9 mouse cellular contexts compared by ENCODE assay signal in the genomic region with DNA sequence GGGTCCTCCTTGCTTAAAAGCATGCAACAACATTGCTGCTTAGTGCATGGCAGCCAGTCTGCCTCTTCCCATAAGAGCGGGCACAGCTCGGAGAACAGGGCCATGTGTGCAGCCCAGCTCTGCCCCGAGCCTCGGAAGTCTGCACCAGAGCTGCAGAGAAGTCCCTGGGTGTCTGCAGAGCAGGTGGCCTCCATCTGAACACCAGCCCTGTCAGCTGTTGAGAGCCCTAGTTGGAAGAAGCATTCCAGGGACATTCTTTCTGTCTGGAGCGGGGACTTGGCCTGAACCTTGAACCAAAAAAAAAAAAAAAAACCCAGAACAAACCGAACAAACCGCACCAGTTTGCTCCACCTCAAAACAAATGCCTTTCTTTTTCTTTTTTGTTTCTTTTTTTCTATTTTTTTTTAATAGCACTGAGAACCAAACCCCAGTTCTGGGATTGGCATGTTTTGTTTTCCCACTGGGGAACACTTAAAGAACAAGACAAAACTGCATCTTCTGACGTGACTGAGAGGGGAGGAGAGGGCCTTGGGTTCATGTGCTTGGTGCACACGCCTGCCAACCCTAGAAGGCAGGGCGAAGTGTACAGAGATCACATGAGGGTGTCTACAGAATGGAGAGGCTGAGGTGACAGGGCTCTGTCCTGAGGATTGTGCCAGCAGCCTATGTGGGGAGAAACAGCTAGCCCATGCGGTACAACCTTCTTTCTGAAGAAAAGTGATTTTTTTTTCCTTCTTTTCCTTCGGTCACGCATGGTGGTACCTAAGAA.
DNase-seq lines count a peak whose midpoint lies in the region; ATAC-seq and TF ChIP-seq lines count a peak whose summit lies in the region.
"Had no signal": no experiment of that assay in that cellular context is flagged by ENCODE, and none has a peak within 500 bp of the region (broad histone marks: within the 10 kb centered on the region; RNA-seq: fewer than 3 reads in every experiment).

No protein-coding gene starts in this region.

- H3K4me1 ChIP-seq in heart, embryonic 16.5 days (ENCODE audit: control insufficient read depth, insufficient read depth, low read length): peaks cover 13% of the 10 kb centered on the region
- peaks cover 13% of the 10 kb centered on the region for H3K4me1 ChIP-seq in testis, adult 2 months (ENCODE audit: control insufficient read depth, insufficient read depth, low read length)
- H3K4me1 ChIP-seq: midbrain, embryonic 13.5 days had no signal

- H3K27ac ChIP-seq in heart, embryonic 16.5 days (ENCODE audit: low read length): peak overlapping the region; percentile 61
- peak overlapping the region; percentile 81 for H3K27ac ChIP-seq in testis, adult 2 months (ENCODE audit: control insufficient read depth, insufficient read depth, low read depth, low read length)
- H3K27ac ChIP-seq: midbrain, embryonic 13.5 days had no signal

- H3K4me2 ChIP-seq in heart, embryonic 16.5 days (ENCODE audit: low read depth, low read length): peak overlapping the region; percentile 19; the same call in 1 of the 2 replicates
- H3K4me2 ChIP-seq: midbrain, embryonic 13.5 days had no signal

- H3K9ac ChIP-seq in heart, embryonic 16.5 days (ENCODE audit: low read length): no peak overlapping the region
- H3K9ac ChIP-seq: midbrain, embryonic 13.5 days had no signal

- no peak overlapping the region for H3K4me3 ChIP-seq in heart, embryonic 16.5 days (ENCODE audit: low read length)
- H3K4me3 ChIP-seq in testis, adult 2 months (ENCODE audit: control insufficient read depth, low read depth, low read length): peak overlapping the region; percentile 55
- H3K4me3 ChIP-seq: midbrain, embryonic 13.5 days had no signal

- H3K27me3 ChIP-seq in heart, embryonic 16.5 days (ENCODE audit: control insufficient read depth, insufficient read depth, low read length): no peaks in the 10 kb centered on the region
- H3K27me3 ChIP-seq in testis, adult 2 months (ENCODE audit: control insufficient read depth, insufficient read depth, low read length): no peaks in the 10 kb centered on the region
- H3K27me3 ChIP-seq: midbrain, embryonic 13.5 days had no signal

- TF ChIP-seq POLR2A in testis, adult 2 months (IDR thresholded peaks at IDR 0.05; ENCODE audit: control insufficient read depth, low read depth, low read length): no peak

- peak; percentile 79 for ATAC-seq in heart, embryonic 16.5 days (replicated peaks; ENCODE audit: extremely low read depth, insufficient read depth, low FRiP score)
- ATAC-seq: midbrain, embryonic 13.5 days had no signal

- no peak for TF ChIP-seq CTCF in testis, adult 2 months (IDR thresholded peaks at IDR 0.05; ENCODE audit: control insufficient read depth, insufficient read depth, insufficient replicate concordance, low read depth, low read length)

- peak; percentile 17 for DNase-seq in layer of hippocampus, adult 9-11 months
- DNase-seq in layer of hippocampus, adult 9-10 months (ENCODE audit: low spot score): no peak
- DNase-seq in kidney, postnatal 36 days: peak; percentile 58 to 68
- DNase-seq in cerebellum, postnatal 4 days (ENCODE audit: low spot score in 2 of 2): no peak
- DNase-seq in right cerebral cortex, postnatal 10 days (ENCODE audit: low spot score in 2 of 2): no peak
- DNase-seq in thymus, adult 18-20 months: no peak

- WGBS in heart, embryonic 16.5 days: 53% methylated on average over 13 of the region's 13 CpGs

- H3K9me3 ChIP-seq in heart, embryonic 16.5 days (replicated peaks; ENCODE audit: control insufficient read depth, low read length): peaks cover 4% of the 10 kb centered on the region
- H3K9me3 ChIP-seq: midbrain, embryonic 13.5 days had no signal

- no peaks in the 10 kb centered on the region for H3K36me3 ChIP-seq in heart, embryonic 16.5 days (ENCODE audit: control insufficient read depth, insufficient read depth)
- no peaks in the 10 kb centered on the region for H3K36me3 ChIP-seq in testis, adult 2 months (ENCODE audit: control insufficient read depth, insufficient read depth, low read length)
- H3K36me3 ChIP-seq: midbrain, embryonic 13.5 days had no signal

Comparison
In these comparisons a context has a peak if more than half of its experiments do, and no peak if none do; other contexts are left out.
1. DNase-seq: peak in layer of hippocampus, adult 9-11 months (single experiment) and kidney, postnatal 36 days (2 of 2); none in layer of hippocampus, adult 9-10 months (single experiment), cerebellum, postnatal 4 days (0 of 2), right cerebral cortex, postnatal 10 days (0 of 2) and thymus, adult 18-20 months (0 of 2).